Mouse (Mus musculus) lung, postnatal 0 days (tissue): ENCODE measurements around the gene Arhgap9. TPM values are rescaled to one million over a fixed set of nuclear protein-coding genes. Genes with fewer than 3 reads are reported as not detected.
A peak's percentile ranks its signal among the peaks of the same experiment; 100 is the strongest.

ENCODE experiments used
- ATAC-seq: fragments of 200-750 bp; cut with Nextera tagmentation; 2 replicates; pipeline ENCODE4 v1.8.0; 2017; ENCODE audit warnings: moderate library complexity
- DNase-seq: peaks from one replicate; pipeline ENCODE4 v3.0.0-alpha.2; 2016; ENCODE audit warnings: low spot score
- H3K27ac ChIP-seq: fragments of 300-500 bp; sonication (generic); 2 replicates; pipeline ENCODE4 v1.5.1; 2014; ENCODE audit warnings: antibody characterized with exemption, mild to moderate bottlenecking, low read length, mixed read lengths
- H3K27me3 ChIP-seq: fragments of 300-500 bp; sonication (generic); replicated peaks from 2 replicates; pipeline ENCODE4 v1.6.1; 2014; ENCODE audit warnings: low read length, mixed read lengths; ENCODE audit not compliant: insufficient read depth
- H3K36me3 ChIP-seq: fragments of 300-500 bp; sonication (generic); 2 replicates; pipeline ENCODE4 v1.6.1; 2014; ENCODE audit warnings: low read length, mixed read lengths; ENCODE audit not compliant: insufficient read depth
- H3K4me1 ChIP-seq: fragments of 300-500 bp; sonication (generic); 2 replicates; pipeline ENCODE4 v1.6.1; 2014; ENCODE audit warnings: antibody characterized with exemption, low read depth, low read length, mixed read lengths; ENCODE audit not compliant: insufficient read depth
- H3K4me2 ChIP-seq: fragments of 300-500 bp; sonication (generic); replicated peaks from 2 replicates; pipeline ENCODE4 v1.6.1; 2014; ENCODE audit warnings: low read depth, mild to moderate bottlenecking, low read length, moderate library complexity, mixed read lengths
- H3K4me3 ChIP-seq: fragments of 300-500 bp; sonication (generic); 2 replicates; pipeline ENCODE4 v1.5.1; 2014; ENCODE audit warnings: low read depth, low read length
- H3K9ac ChIP-seq: fragments of 300-500 bp; sonication (generic); replicated peaks from 2 replicates; pipeline ENCODE4 v1.6.1; 2014; ENCODE audit warnings: low read depth, mild to moderate bottlenecking
- H3K9me3 ChIP-seq: fragments of 300-500 bp; sonication (generic); 2 replicates; pipeline ENCODE4 v1.6.1; 2016; ENCODE audit warnings: low read length, mixed read lengths
- CTCF ChIP-seq: IDR thresholded peaks from 2 replicates; pipeline ENCODE4 v1.5.1; 2016; ENCODE audit warnings: antibody characterized with exemption, mild to moderate bottlenecking
- EP300 ChIP-seq: IDR thresholded peaks from 2 replicates; pipeline ENCODE4 v1.6.1; 2016; ENCODE audit warnings: antibody characterized with exemption, mild to moderate bottlenecking, control low read depth
- WGBS: fragments of 180-500 bp; shearing (Covaris S2); extraction: QIAGEN DNeasy Blood & Tissue Kit; methylation state at CpG from one replicate; pipeline ENCODE4 v1.1.7; 2014; 5-methylcytosine and 5-hydroxymethylcytosine counted together
- polyA plus RNA-seq: library from polyadenylated mRNA; unstranded; fragments of >200 nt; fragmentation: Nextera tagmentation; extraction: Ambion mirVana; gene quantifications from 2 replicates; pipeline ENCODE4 v1.2.1, GENCODE M21; 2015

The Arhgap9 gene
- polyA plus RNA-seq, 1 experiment from 2014 or later = 8.5 TPM

GRCm38 (mm10) chr10:127351285-127351595 is 29.5 kb downstream of the Arhgap9 start:
- H3K4me1 ChIP-seq = no peaks in the 10 kb centered on the region
- DNase-seq (no peak), ATAC-seq (no peak)
- no peak overlapping the region for H3K9ac ChIP-seq
- no peaks in the 10 kb centered on the region for H3K27me3 ChIP-seq
- WGBS = 83% methylated on average over 8 of the region's 8 CpGs
- no peak overlapping the region for H3K4me2 ChIP-seq
- no peak overlapping the region for H3K4me3 ChIP-seq
- TF ChIP-seq CTCF (no peak), EP300 (no peak)
- H3K9me3 ChIP-seq = no peaks in the 10 kb centered on the region
- H3K36me3 ChIP-seq = no peaks in the 10 kb centered on the region
- no peak overlapping the region for H3K27ac ChIP-seq

DNA sequence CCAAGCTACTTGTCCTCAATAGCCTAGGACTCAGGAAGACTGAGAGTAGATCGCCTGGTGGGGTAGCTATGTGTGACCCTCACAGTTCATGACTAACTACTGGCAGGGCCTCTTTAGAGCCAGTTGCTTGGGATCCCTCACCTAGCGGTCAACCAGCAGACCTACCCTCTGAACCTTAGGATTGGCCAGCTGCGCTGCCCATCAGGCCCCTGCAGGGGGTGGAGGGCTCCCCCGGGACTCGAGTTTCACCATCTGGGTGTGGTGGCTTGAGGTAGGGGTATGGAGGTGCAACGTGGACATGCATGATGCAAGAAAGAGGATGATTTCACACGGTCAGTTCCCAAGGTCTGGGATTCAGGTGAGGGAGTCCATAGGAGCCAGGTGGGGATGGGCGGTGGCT is 30.0 kb downstream of the Arhgap9 start:
- Histone ChIP-seq H3K27me3 (no peaks in the 10 kb centered on the region), H3K4me3 (no peak overlapping the region), H3K4me2 (no peak overlapping the region), H3K9ac (no peak overlapping the region), H3K27ac (no peak overlapping the region), H3K36me3 (no peaks in the 10 kb centered on the region), H3K4me1 (no peaks in the 10 kb centered on the region), H3K9me3 (no peaks in the 10 kb centered on the region)
- no peak for TF ChIP-seq EP300
- TF ChIP-seq CTCF = no peak
- WGBS = 68% methylated on average over 8 of the region's 8 CpGs
- ATAC-seq (no peak), DNase-seq (no peak)

- no peaks in the 10 kb centered on the region for H3K4me1 ChIP-seq
- no peak overlapping the region for H3K4me3 ChIP-seq
- no peak for ATAC-seq
- H3K9ac ChIP-seq = no peak overlapping the region
- no peak for DNase-seq
- TF ChIP-seq EP300 = no peak
- TF ChIP-seq CTCF = no peak
- no peak overlapping the region for H3K27ac ChIP-seq
- H3K36me3 ChIP-seq = no peaks in the 10 kb centered on the region
- no peaks in the 10 kb centered on the region for H3K9me3 ChIP-seq
- no peak overlapping the region for H3K4me2 ChIP-seq
- no peaks in the 10 kb centered on the region for H3K27me3 ChIP-seq
- 76% methylated on average over 9 of the region's 9 CpGs for WGBS
Observed at GRCm38 (mm10) chr10:127352187-127352586, 30.4 kb downstream of the Arhgap9 start.

- Histone ChIP-seq H3K4me1 (no peaks in the 10 kb centered on the region), H3K36me3 (no peaks in the 10 kb centered on the region), H3K4me2 (no peak overlapping the region), H3K27ac (no peak overlapping the region), H3K9me3 (no peaks in the 10 kb centered on the region), H3K4me3 (no peak overlapping the region), H3K9ac (no peak overlapping the region), H3K27me3 (no peaks in the 10 kb centered on the region)
- ATAC-seq (no peak), DNase-seq (no peak)
- 84% methylated on average over 11 of the region's 11 CpGs for WGBS
- TF ChIP-seq EP300 = no peak
Observed at GRCm38 (mm10) chr10:127352766-127353165, 31.0 kb downstream of the Arhgap9 start.

GRCm38 (mm10) chr10:127353909-127354895 is 32.4 kb downstream of the Arhgap9 start, which contains the start of gene Inhbe:
Gene Inhbe (minus strand): TSS chr10:127354411.
- no peak within 1 kb of the TSS for H3K9ac ChIP-seq
- H3K4me3 ChIP-seq = no peak within 1 kb of the TSS
- H3K27me3 ChIP-seq = no peaks in the 10 kb centered on the region
- peak; percentile 68 for TF ChIP-seq CTCF
- TF ChIP-seq EP300 = no peak
- no peaks in the 10 kb centered on the region for H3K9me3 ChIP-seq
- H3K27ac ChIP-seq = no peak within 1 kb of the TSS
- no peaks in the 10 kb centered on the region for H3K4me1 ChIP-seq
- WGBS = 68% methylated on average over 18 of the region's 18 CpGs
- H3K4me2 ChIP-seq = no peak within 1 kb of the TSS
- DNase-seq (peak; percentile 16), ATAC-seq (no peak)
- H3K36me3 ChIP-seq = no peaks in the 10 kb centered on the region

DNA sequence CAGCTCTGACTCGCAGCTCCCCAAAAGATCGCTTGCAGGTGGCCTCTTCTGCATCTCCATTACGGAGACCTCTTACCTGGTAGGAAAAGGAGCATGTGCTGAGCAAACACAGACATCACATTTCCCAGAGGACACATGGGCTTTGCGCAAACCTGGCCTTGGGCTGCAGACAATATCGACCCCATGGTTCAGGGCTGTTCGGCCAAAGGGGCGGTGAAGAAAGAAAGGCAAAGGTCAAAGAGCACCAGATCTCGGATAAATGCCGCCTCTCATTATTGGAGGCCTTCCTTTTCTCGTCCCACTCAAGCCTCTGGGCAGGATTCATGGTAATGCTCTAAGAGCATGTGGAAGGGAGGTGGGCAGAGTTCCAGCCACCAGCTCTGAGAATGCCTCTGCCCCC is 33.6 kb downstream of the Arhgap9 start:
- TF ChIP-seq CTCF (no peak), EP300 (no peak)
- H3K4me2 ChIP-seq = no peak overlapping the region

More for the DNA sequence above, 33.6 kb downstream of the Arhgap9 start:
- Histone ChIP-seq H3K4me1 (no peaks in the 10 kb centered on the region), H3K9ac (no peak overlapping the region), H3K27me3 (no peaks in the 10 kb centered on the region), H3K27ac (no peak overlapping the region), H3K4me3 (no peak overlapping the region), H3K9me3 (no peaks in the 10 kb centered on the region), H3K36me3 (no peaks in the 10 kb centered on the region)
- DNase-seq (no peak), ATAC-seq (no peak)
- WGBS = 65% methylated on average over 10 of the region's 10 CpGs
